Mouse (Mus musculus) right cerebral cortex, adult 2 months (tissue): ENCODE measurements at regions not wholly inside any gene's neighbourhood (a gene's known extent, or its start where the extent isn't known, plus 50 kb on each side); places are given as distances from the start of the nearest gene placed in this dataset.

Experiments used
- DNase-seq, 2 experiments: peaks; one replicate each; pipeline ENCODE4 v3.0.0; 2021 to 2022; ENCODE audit warnings: low spot score in 2 of 2

- no peak for DNase-seq
Measured at GRCm38 (mm10) chr15:96521125-96521455, 60.4 kb upstream of the Scaf11 start.

- peak in 1 of 2 experiments; percentile 42 for DNase-seq
Measured at GRCm38 (mm10) chr15:96520412-96521124, 59.9 kb upstream of the Scaf11 start.

GRCm38 (mm10) chr15:96518156-96518555 is 57.5 kb upstream of the Scaf11 start:
- peak; percentile 20 to 38 for DNase-seq

DNA sequence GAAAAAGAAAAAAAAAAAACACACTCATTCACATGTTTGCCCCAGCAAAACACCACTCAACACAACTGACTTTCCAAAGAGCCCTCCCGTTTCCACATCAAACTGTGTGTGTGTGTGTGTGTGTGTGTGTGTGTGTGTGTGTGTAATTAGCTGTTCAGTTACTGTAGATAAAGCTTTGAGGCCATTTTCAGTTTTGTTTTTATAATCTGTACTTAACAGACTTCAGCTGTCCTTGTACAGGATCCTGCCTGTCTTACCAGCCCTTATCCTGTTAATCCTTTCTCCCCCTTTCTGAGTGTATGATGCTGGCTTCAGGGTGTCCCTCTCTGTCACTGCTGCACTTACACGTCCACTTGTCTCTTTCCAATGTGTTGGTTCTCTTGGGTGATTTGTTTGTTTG is 55.0 kb upstream of the Scaf11 start:
- no peak for DNase-seq

DNA sequence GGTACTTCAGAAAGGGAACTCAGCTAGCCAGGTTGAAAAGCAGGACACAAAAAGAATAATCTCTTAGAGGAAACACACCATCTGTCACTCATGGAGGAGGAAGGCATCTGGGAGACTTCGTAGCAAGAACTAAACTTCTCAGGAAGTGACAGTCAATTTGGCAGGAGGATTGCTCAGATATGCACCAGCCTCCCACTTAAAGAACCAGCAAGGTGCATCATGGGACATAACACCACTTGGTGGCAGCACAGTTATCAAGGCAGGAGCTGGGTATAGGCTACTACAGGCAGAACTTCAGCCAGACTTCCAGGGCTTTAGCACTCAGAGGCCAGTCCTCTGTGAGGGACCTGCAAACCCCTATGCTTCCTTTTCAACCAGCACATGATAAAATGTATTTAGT is 52.0 kb upstream of the Scaf11 start:
- peak; percentile 33 to 34 for DNase-seq
